Mouse (Mus musculus) CD4-positive naive resting alpha-beta T cell, adult 76 days (primary cell): ENCODE data around the gene Tusc1. TPM values are rescaled to one million over a fixed set of nuclear protein-coding genes. Genes with fewer than 3 reads are reported as not detected.

ENCODE experiments used
- total RNA-seq: library from RNA; stranded (reverse); gene quantifications from one replicate; pipeline ENCODE4 v1.2.4, GENCODE M21; 2023

Gene Tusc1
- 5.1 TPM for total RNA-seq

GRCm38 (mm10) chr4:93335118-93336003 lies at the start of gene Tusc1:
TSS of gene Tusc1 (minus strand) at chr4:93335511.

